Mouse (Mus musculus) macrophage (primary cell): ENCODE measurements around the gene 2310057N15Rik. TPM values are rescaled to one million over a fixed set of nuclear protein-coding genes. Genes with fewer than 3 reads are reported as not detected.

Experiments
- polyA plus RNA-seq: library from polyadenylated mRNA; stranded (reverse); fragments of 250-400 nt; gene quantifications from 3 replicates; pipeline ENCODE4 v1.2.4, GENCODE M21; 2018; ENCODE audit warnings: inconsistent platforms

The 2310057N15Rik gene
- polyA plus RNA-seq, 1 experiment from 2014 or later = not detected

Other genes starting within 250 kb of the 2310057N15Rik start
- gene Cldn8, start 211.0 kb downstream of the 2310057N15Rik start, polyA plus RNA-seq = not detected in 3 replicates
- gene Krtap24-1, start 161.9 kb downstream of the 2310057N15Rik start, polyA plus RNA-seq = not detected in 3 replicates
- not detected in 3 replicates for gene 2310079G19Rik, start 146.5 kb downstream of the 2310057N15Rik start, polyA plus RNA-seq
- gene Krtap26-1, start 126.4 kb downstream of the 2310057N15Rik start, polyA plus RNA-seq = not detected in 3 replicates
- gene Krtap27-1, start 102.5 kb downstream of the 2310057N15Rik start, polyA plus RNA-seq = not detected in 3 replicates
- not detected in 3 replicates for gene 2310061N02Rik, start 66.2 kb downstream of the 2310057N15Rik start, polyA plus RNA-seq
- not detected in 3 replicates for gene Krtap13-1, start 45.3 kb downstream of the 2310057N15Rik start, polyA plus RNA-seq
- not detected in 3 replicates for gene Krtap13, start 22.6 kb downstream of the 2310057N15Rik start, polyA plus RNA-seq
- not detected in 3 replicates for gene 2310034C09Rik, start 15.4 kb downstream of the 2310057N15Rik start, polyA plus RNA-seq
- gene Gm5965, start 3.7 kb upstream of the 2310057N15Rik start, polyA plus RNA-seq = not detected in 3 replicates
- gene Gm20741, start 38.0 kb upstream of the 2310057N15Rik start, polyA plus RNA-seq = not detected in 3 replicates
- gene Krtap15, start 46.0 kb upstream of the 2310057N15Rik start, polyA plus RNA-seq = not detected in 3 replicates
- gene Krtap14, start 51.9 kb upstream of the 2310057N15Rik start, polyA plus RNA-seq = not detected in 3 replicates
- not detected in 3 replicates for gene Krtap19-1, start 95.2 kb upstream of the 2310057N15Rik start, polyA plus RNA-seq
- gene Krtap19-2, start 100.1 kb upstream of the 2310057N15Rik start, polyA plus RNA-seq = not detected in 3 replicates
- gene Krtap19-3, start 103.8 kb upstream of the 2310057N15Rik start, polyA plus RNA-seq = not detected in 3 replicates
- not detected in 3 replicates for gene Krtap19-4, start 110.9 kb upstream of the 2310057N15Rik start, polyA plus RNA-seq
- not detected in 3 replicates for gene Krtap19-5, start 122.3 kb upstream of the 2310057N15Rik start, polyA plus RNA-seq
- not detected in 3 replicates for gene Krtap19-9b, start 158.1 kb upstream of the 2310057N15Rik start, polyA plus RNA-seq
- gene Krtap16-3, start 188.7 kb upstream of the 2310057N15Rik start, polyA plus RNA-seq = not detected in 3 replicates
- gene Krtap22-2, start 236.6 kb upstream of the 2310057N15Rik start, polyA plus RNA-seq = not detected in 3 replicates
- gene Gm10229, start 241.1 kb upstream of the 2310057N15Rik start, polyA plus RNA-seq = not detected in 3 replicates